Mouse (Mus musculus): ENCODE measurements around the gene Nav2. TPM values are rescaled to one million over a fixed set of nuclear protein-coding genes. Genes with fewer than 3 reads are reported as not detected.
A peak's percentile ranks its signal among the peaks of the same experiment; 100 is the strongest.

Gene Nav2
- polyA plus RNA-seq, 1 experiment from 2014 or later, result 36.1 TPM

DNA sequence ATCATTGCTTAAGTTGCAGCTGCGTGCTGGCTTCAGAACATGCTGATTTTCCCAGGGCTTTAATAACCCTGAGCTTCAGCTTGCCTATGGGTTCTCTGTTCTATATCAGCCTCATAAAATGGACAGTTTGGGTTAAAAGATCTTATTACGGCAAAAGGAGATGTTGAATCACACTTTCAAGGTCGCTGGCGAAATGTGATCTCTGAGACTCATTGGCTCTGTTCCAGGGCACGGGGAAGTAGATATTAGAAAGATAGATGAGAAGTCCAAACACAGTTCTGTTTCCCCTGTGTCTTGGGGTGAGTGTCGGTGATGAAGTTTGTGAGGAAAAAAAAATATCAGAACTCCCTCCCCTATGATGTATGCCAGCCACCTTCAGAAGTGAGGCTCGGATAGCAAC is 98.4 kb downstream of the Nav2 start:
- Histone ChIP-seq H3K9ac (ENCODE audit: low read depth, low read length) (0 out of 2 replicates have a peak overlapping the region, but pooled peaks have one; percentile 8), H3K27me3 (ENCODE audit: control insufficient read depth, insufficient read depth, low read length) (no peaks in the 10 kb centered on the region), H3K36me3 (ENCODE audit: control insufficient read depth, insufficient read depth, low read length) (no peaks in the 10 kb centered on the region), H3K9me3 (ENCODE audit: control insufficient read depth, low read length) (no peaks in the 10 kb centered on the region), H3K4me2 (replicated peaks; ENCODE audit: low read depth, low read length) (no peak overlapping the region), H3K4me3 (ENCODE audit: low read depth, low read length) (no peak overlapping the region), H3K4me1 (replicated peaks; ENCODE audit: control insufficient read depth, insufficient read depth, low read length) (0 out of 2 replicates have a peak, but pooled peaks cover 3% of the 10 kb centered on the region), H3K27ac (ENCODE audit: low read depth, low read length) (0 out of 2 replicates have a peak overlapping the region, but pooled peaks have one; percentile 45)
- WGBS, result 72% methylated on average over 7 of the region's 7 CpGs
- no peak for ATAC-seq (ENCODE audit: low FRiP score)
- no peak for DNase-seq (ENCODE audit: low spot score)

DNA sequence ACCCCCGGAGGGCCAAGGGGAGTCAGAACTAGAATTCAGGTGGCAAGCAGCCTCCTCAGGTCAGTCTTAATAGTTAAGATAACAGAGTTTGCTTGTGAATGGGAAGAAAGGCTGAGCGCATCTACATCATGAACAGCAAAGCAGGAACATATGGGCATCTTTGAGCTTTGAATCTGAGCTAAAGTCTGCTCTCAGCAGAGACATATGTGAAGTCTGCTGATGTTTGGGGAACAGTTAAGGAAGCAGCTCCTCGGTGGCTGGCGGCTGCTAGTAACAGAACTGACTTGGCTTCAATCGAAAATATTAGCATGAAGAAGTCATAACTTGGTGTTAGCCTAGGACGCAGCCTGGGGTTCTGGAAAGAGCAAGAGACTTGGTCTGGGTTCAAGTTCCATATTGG is 102.2 kb downstream of the Nav2 start:
- WGBS, result 94% methylated on average over 6 of the region's 6 CpGs
- H3K9ac ChIP-seq (ENCODE audit: low read depth, low read length), result no peak overlapping the region
- H3K4me1 ChIP-seq (replicated peaks; ENCODE audit: control insufficient read depth, insufficient read depth, low read length), result no peaks in the 10 kb centered on the region; the same call in 1 of the 2 replicates
- no peak for ATAC-seq (ENCODE audit: low FRiP score)
- no peak for DNase-seq (ENCODE audit: low spot score)
- no peaks in the 10 kb centered on the region for H3K27me3 ChIP-seq (ENCODE audit: control insufficient read depth, insufficient read depth, low read length)
- no peaks in the 10 kb centered on the region for H3K9me3 ChIP-seq (ENCODE audit: control insufficient read depth, low read length)
- H3K4me3 ChIP-seq (ENCODE audit: low read depth, low read length), result no peak overlapping the region
- H3K4me2 ChIP-seq (replicated peaks; ENCODE audit: low read depth, low read length), result no peak overlapping the region
- no peaks in the 10 kb centered on the region for H3K36me3 ChIP-seq (ENCODE audit: control insufficient read depth, insufficient read depth, low read length)
- no peak overlapping the region for H3K27ac ChIP-seq (ENCODE audit: low read depth, low read length)

DNA sequence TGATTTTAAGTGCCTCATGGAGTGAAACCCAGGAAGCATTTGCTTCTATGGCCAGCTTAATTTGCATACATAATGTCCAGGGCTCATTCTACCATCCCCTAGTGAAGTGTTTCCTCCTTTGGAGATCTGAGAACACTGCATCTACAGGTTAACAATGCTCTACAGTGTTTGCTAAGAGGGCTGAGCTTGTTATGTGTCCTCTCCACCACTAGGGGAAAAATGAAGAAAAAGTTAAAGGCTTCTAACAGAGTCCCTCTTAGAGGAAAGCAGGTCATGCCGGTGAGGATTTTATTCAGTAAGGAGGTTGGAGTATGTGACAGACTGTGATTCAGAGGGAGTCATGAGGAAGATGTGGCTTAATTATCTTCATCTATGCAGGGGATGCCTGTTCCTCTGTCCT is 103.5 kb downstream of the Nav2 start:
- Histone ChIP-seq H3K4me3 (ENCODE audit: low read depth, low read length) (no peak overlapping the region), H3K4me2 (replicated peaks; ENCODE audit: low read depth, low read length) (no peak overlapping the region), H3K4me1 (replicated peaks; ENCODE audit: control insufficient read depth, insufficient read depth, low read length) (peaks cover 3% of the 10 kb centered on the region; the same call in 1 of the 2 replicates), H3K9me3 (ENCODE audit: control insufficient read depth, low read length) (no peaks in the 10 kb centered on the region), H3K36me3 (ENCODE audit: control insufficient read depth, insufficient read depth, low read length) (no peaks in the 10 kb centered on the region), H3K27me3 (ENCODE audit: control insufficient read depth, insufficient read depth, low read length) (no peaks in the 10 kb centered on the region), H3K9ac (ENCODE audit: low read depth, low read length) (no peak overlapping the region), H3K27ac (ENCODE audit: low read depth, low read length) (no peak overlapping the region)
- ATAC-seq (ENCODE audit: low FRiP score), result no peak
- no peak for DNase-seq (ENCODE audit: low spot score)
- 58% methylated on average over 1 of the region's 1 CpGs for WGBS

DNA sequence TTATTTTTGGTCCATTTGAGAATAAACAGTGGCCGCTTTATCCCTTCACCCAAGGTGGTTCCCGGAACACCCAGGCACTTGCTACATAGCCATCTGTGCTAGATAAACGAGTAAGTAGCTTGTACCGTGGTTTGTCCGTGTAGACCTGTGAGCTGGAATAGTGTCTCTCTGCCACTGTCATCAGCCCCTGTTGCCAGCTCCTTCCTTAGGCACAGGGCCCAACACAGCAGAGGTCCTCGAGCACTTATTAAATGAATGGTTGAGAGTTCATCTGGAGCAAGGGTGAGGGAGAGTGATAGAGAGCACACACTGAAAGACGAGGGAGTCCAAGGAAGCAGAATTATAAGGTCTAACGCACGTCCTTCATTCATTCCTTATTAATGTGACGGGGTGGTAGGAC is 106.0 kb downstream of the Nav2 start:
- Histone ChIP-seq H3K9me3 (ENCODE audit: control insufficient read depth, low read length) (no peaks in the 10 kb centered on the region), H3K9ac (ENCODE audit: low read depth, low read length) (no peak overlapping the region), H3K4me1 (replicated peaks; ENCODE audit: control insufficient read depth, insufficient read depth, low read length) (peaks cover 3% of the 10 kb centered on the region; the same call in 1 of the 2 replicates), H3K36me3 (ENCODE audit: control insufficient read depth, insufficient read depth, low read length) (no peaks in the 10 kb centered on the region), H3K4me3 (ENCODE audit: low read depth, low read length) (no peak overlapping the region), H3K27me3 (ENCODE audit: control insufficient read depth, insufficient read depth, low read length) (no peaks in the 10 kb centered on the region), H3K4me2 (replicated peaks; ENCODE audit: low read depth, low read length) (no peak overlapping the region), H3K27ac (ENCODE audit: low read depth, low read length) (no peak overlapping the region)
- 91% methylated on average over 10 of the region's 10 CpGs for WGBS
- ATAC-seq (ENCODE audit: low FRiP score) (no peak), DNase-seq (ENCODE audit: low spot score) (no peak)

GRCm38 (mm10) chr7:49015297-49015696 is 106.8 kb downstream of the Nav2 start:
- Histone ChIP-seq H3K27me3 (ENCODE audit: control insufficient read depth, insufficient read depth, low read length) (no peaks in the 10 kb centered on the region), H3K4me3 (ENCODE audit: low read depth, low read length) (no peak overlapping the region), H3K27ac (ENCODE audit: low read depth, low read length) (no peak overlapping the region), H3K9me3 (ENCODE audit: control insufficient read depth, low read length) (no peaks in the 10 kb centered on the region), H3K4me1 (replicated peaks; ENCODE audit: control insufficient read depth, insufficient read depth, low read length) (peaks cover 3% of the 10 kb centered on the region; the same call in 1 of the 2 replicates), H3K36me3 (ENCODE audit: control insufficient read depth, insufficient read depth, low read length) (no peaks in the 10 kb centered on the region), H3K9ac (ENCODE audit: low read depth, low read length) (no peak overlapping the region), H3K4me2 (replicated peaks; ENCODE audit: low read depth, low read length) (no peak overlapping the region)
- WGBS, result 83% methylated on average over 6 of the region's 6 CpGs
- ATAC-seq (ENCODE audit: low FRiP score) (no peak), DNase-seq (ENCODE audit: low spot score) (no peak)

DNA sequence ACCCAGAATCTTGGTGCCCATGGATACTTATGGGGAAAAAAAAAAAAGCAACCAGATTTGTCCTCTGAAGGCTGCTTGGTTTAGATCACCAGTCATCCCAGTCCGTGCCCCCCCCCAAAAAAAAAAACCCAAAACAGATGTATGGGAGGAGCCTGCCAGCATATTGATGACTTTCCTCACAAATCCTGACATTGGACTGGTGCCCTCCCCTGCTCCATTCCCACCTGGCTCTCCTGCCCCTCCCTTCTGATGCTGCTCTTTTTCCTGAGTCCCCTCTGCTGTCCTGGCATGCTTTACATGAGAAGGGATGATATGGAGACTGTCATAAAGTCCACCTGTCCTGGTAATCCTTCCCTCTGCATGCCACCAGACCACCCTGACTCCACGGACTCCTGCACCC is 107.6 kb downstream of the Nav2 start:
- ATAC-seq (ENCODE audit: low FRiP score), result no peak
- Histone ChIP-seq H3K4me2 (replicated peaks; ENCODE audit: low read depth, low read length) (no peak overlapping the region), H3K4me3 (ENCODE audit: low read depth, low read length) (no peak overlapping the region), H3K9me3 (ENCODE audit: control insufficient read depth, low read length) (no peaks in the 10 kb centered on the region), H3K27ac (ENCODE audit: low read depth, low read length) (no peak overlapping the region), H3K36me3 (ENCODE audit: control insufficient read depth, insufficient read depth, low read length) (no peaks in the 10 kb centered on the region), H3K4me1 (replicated peaks; ENCODE audit: control insufficient read depth, insufficient read depth, low read length) (peaks cover 3% of the 10 kb centered on the region; the same call in 1 of the 2 replicates), H3K27me3 (ENCODE audit: control insufficient read depth, insufficient read depth, low read length) (no peaks in the 10 kb centered on the region), H3K9ac (ENCODE audit: low read depth, low read length) (no peak overlapping the region)
- no peak for DNase-seq (ENCODE audit: low spot score)
- 76% methylated on average over 2 of the region's 2 CpGs for WGBS

GRCm38 (mm10) chr7:49017794-49018193 is 109.3 kb downstream of the Nav2 start:
- Histone ChIP-seq H3K4me3 (ENCODE audit: low read depth, low read length) (no peak overlapping the region), H3K27ac (ENCODE audit: low read depth, low read length) (peak overlapping the region; percentile 81), H3K27me3 (ENCODE audit: control insufficient read depth, insufficient read depth, low read length) (no peaks in the 10 kb centered on the region), H3K9me3 (ENCODE audit: control insufficient read depth, low read length) (no peaks in the 10 kb centered on the region), H3K36me3 (ENCODE audit: control insufficient read depth, insufficient read depth, low read length) (no peaks in the 10 kb centered on the region), H3K4me1 (replicated peaks; ENCODE audit: control insufficient read depth, insufficient read depth, low read length) (peaks cover 3% of the 10 kb centered on the region; the same call in 1 of the 2 replicates), H3K4me2 (replicated peaks; ENCODE audit: low read depth, low read length) (no peak overlapping the region), H3K9ac (ENCODE audit: low read depth, low read length) (no peak overlapping the region)
- DNase-seq (ENCODE audit: low spot score), result no peak
- 80% methylated on average over 5 of the region's 5 CpGs for WGBS
- ATAC-seq (ENCODE audit: low FRiP score), result no peak

GRCm38 (mm10) chr7:49018478-49018914 is 110.0 kb downstream of the Nav2 start:
- no peaks in the 10 kb centered on the region for H3K27me3 ChIP-seq (ENCODE audit: control insufficient read depth, insufficient read depth, low read length)
- WGBS, result 36% methylated on average over 7 of the region's 7 CpGs
- H3K4me2 ChIP-seq (replicated peaks; ENCODE audit: low read depth, low read length), result no peak overlapping the region
- peaks cover 3% of the 10 kb centered on the region; the same call in 1 of the 2 replicates for H3K4me1 ChIP-seq (replicated peaks; ENCODE audit: control insufficient read depth, insufficient read depth, low read length)
- H3K27ac ChIP-seq (ENCODE audit: low read depth, low read length), result peak overlapping the region; percentile 81
- no peak overlapping the region for H3K9ac ChIP-seq (ENCODE audit: low read depth, low read length)
- H3K9me3 ChIP-seq (ENCODE audit: control insufficient read depth, low read length), result no peaks in the 10 kb centered on the region
- H3K36me3 ChIP-seq (ENCODE audit: control insufficient read depth, insufficient read depth, low read length), result no peaks in the 10 kb centered on the region
- ATAC-seq (ENCODE audit: low FRiP score), result peak; percentile 80
- H3K4me3 ChIP-seq (ENCODE audit: low read depth, low read length), result no peak overlapping the region
- DNase-seq (ENCODE audit: low spot score), result peak; percentile 55

DNA sequence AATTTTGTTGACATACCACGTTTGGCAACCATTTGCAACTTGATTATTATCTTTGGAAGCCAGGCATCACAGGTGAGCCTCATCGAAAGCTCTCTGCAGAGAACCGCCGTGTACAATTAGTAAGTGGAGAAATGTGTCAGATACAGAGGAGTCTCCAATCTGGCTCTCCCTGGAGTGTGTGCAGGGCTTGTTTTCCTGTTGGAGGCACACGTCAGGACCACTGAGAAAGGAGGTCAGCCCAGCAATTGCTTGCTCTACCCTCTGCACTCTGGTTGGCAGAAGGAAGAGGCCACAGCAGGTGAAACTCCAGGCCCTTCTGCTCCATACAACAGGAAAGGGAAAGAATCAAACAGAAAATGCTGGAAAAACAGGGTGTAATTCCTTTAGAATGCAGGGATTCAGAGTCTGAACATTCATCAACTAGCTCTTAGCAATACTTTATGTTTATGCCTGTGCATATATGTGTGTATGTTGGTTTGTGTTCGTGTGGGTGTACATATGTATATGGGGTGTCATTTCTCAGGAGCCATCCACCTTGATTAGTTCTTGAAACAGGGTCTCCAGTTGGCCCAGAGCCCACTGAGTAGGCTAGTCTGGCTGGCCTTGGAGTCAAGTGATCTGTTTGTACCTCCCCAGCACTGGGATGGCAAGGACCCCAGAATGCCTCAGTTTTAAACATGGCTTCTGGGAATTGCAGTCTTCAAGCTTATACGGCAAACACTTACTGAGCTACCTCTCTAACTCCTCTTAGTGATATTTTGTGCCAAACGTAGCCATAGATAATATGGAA is 116.7 kb downstream of the Nav2 start:
- WGBS, result 79% methylated on average over 8 of the region's 8 CpGs
- no peaks in the 10 kb centered on the region for H3K36me3 ChIP-seq (ENCODE audit: control insufficient read depth, insufficient read depth, low read length)
- H3K27me3 ChIP-seq (ENCODE audit: control insufficient read depth, insufficient read depth, low read length), result no peaks in the 10 kb centered on the region
- DNase-seq (ENCODE audit: low spot score) (no peak), ATAC-seq (ENCODE audit: low FRiP score) (no peak)
- no peak overlapping the region for H3K4me2 ChIP-seq (replicated peaks; ENCODE audit: low read depth, low read length)
- H3K4me1 ChIP-seq (replicated peaks; ENCODE audit: control insufficient read depth, insufficient read depth, low read length), result peaks cover 5% of the 10 kb centered on the region; the same call in 1 of the 2 replicates
- no peak overlapping the region for H3K9ac ChIP-seq (ENCODE audit: low read depth, low read length)
- H3K27ac ChIP-seq (ENCODE audit: low read depth, low read length), result no peak overlapping the region
- H3K9me3 ChIP-seq (ENCODE audit: control insufficient read depth, low read length), result no peaks in the 10 kb centered on the region
- no peak overlapping the region for H3K4me3 ChIP-seq (ENCODE audit: low read depth, low read length)

Data from hindbrain, embryonic 11.5 days (tissue).